Mouse (Mus musculus): ENCODE data around the gene Ptov1.

- TF ChIP-seq ZNF384 (IDR thresholded peaks at IDR 0.05; ENCODE audit: low read depth, low read length) (no peak), ZC3H11A (IDR thresholded peaks at IDR 0.05; ENCODE audit: borderline replicate concordance, low read depth, low read length) (no peak), CHD2 (IDR thresholded peaks at IDR 0.05; ENCODE audit: low read depth, low read length) (no peak), MAFK (IDR thresholded peaks at IDR 0.05; ENCODE audit: insufficient read depth, low read depth, low read length) (no peak)
These were observed 40.9 kb downstream of the Ptov1 start for GRCm38 (mm10) chr7:44828706-44829105.
